In the genomic region with DNA sequence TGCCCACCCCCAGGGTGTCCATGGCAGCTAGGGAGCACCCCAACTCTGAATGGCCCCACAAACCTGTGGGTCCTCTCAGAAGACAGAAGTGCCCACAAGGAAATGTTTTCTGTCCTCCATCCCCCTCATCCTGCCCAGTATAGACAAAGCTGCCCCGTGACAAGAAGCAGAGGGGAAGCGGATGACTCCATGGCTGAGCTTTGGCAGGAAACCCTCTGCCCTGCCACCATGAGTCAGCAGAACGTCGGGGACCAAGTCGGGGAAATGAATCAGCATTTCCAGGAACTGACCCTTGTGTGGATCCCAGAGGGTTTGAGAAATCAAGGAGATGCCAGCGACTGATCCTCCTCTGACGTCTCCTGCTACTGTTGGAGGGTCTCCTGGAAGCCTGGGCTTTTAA, we compare ENCODE assay signal across 15 mouse cellular contexts.
DNase-seq lines count a peak whose midpoint lies in the region; ATAC-seq lines count a peak whose summit lies in the region.
"Had no signal": no experiment of that assay in that cellular context is flagged by ENCODE, and none has a peak within 500 bp of the region (broad histone marks: within the 10 kb centered on the region; RNA-seq: fewer than 3 reads in every experiment).

No protein-coding gene starts in this region.

- H3K4me2 ChIP-seq in liver, embryonic 13.5 days = no peak overlapping the region
- H3K4me2 ChIP-seq in liver, embryonic 12.5 days = no peak overlapping the region
- H3K4me2 ChIP-seq: liver, embryonic 15.5 days; neural tube, embryonic 12.5 days had no signal

- no peak overlapping the region for H3K4me3 ChIP-seq in liver, embryonic 13.5 days (replicated peaks)
- no peak overlapping the region for H3K4me3 ChIP-seq in liver, embryonic 12.5 days
- H3K4me3 ChIP-seq: layer of hippocampus, adult 2 months; liver, embryonic 15.5 days; neural tube, embryonic 12.5 days had no signal

- WGBS in liver, embryonic 13.5 days (ENCODE audit: insufficient replicate concordance) = 15% methylated on average over 7 of the region's 7 CpGs
- WGBS in liver, embryonic 12.5 days (ENCODE audit: insufficient replicate concordance) = 17% methylated on average over 7 of the region's 7 CpGs

- H3K36me3 ChIP-seq in liver, embryonic 13.5 days = no peaks in the 10 kb centered on the region
- H3K36me3 ChIP-seq in liver, embryonic 12.5 days = no peaks in the 10 kb centered on the region
- H3K36me3 ChIP-seq: liver, embryonic 15.5 days; neural tube, embryonic 12.5 days had no signal

- peak; percentile 30 for DNase-seq in adrenal gland, adult 2 months
- no peak for DNase-seq in adrenal gland, postnatal 10 days
- peak; percentile 27 for DNase-seq in liver, embryonic 13.5 days
- no peak for DNase-seq in right cerebral cortex, adult 18-20 months
- DNase-seq: cerebellum, adult 18-20 months; midbrain, embryonic 14.5 days; retina, postnatal 1 day had no signal

- no peak overlapping the region for H3K9ac ChIP-seq in liver, embryonic 13.5 days
- no peak overlapping the region for H3K9ac ChIP-seq in liver, embryonic 12.5 days
- H3K9ac ChIP-seq: liver, embryonic 15.5 days; neural tube, embryonic 12.5 days had no signal

- no peak for ATAC-seq in liver, embryonic 13.5 days (ENCODE audit: low read depth)
- no peak for ATAC-seq in liver, embryonic 12.5 days
- peak; percentile 81 for ATAC-seq in common myeloid progenitor, adult 5-6 weeks (replicated peaks; ENCODE audit: low read depth, poor library complexity, severe bottlenecking)
- ATAC-seq in megakaryocyte, adult 5-6 weeks (ENCODE audit: poor library complexity, severe bottlenecking) = peak; percentile 56
- no peak for ATAC-seq in monocyte, adult 5-6 weeks (replicated peaks; ENCODE audit: insufficient number of reproducible peaks, low FRiP score, low TSS enrichment, poor library complexity, severe bottlenecking)
- ATAC-seq: hindbrain, postnatal 0 days had no signal

- peaks cover 7% of the 10 kb centered on the region for H3K4me1 ChIP-seq in liver, embryonic 13.5 days (replicated peaks)
- H3K4me1 ChIP-seq in liver, embryonic 12.5 days = peaks cover 8% of the 10 kb centered on the region; the same call in 1 of the 2 replicates
- H3K4me1 ChIP-seq: liver, embryonic 15.5 days had no signal

- no peaks in the 10 kb centered on the region for H3K27me3 ChIP-seq in liver, embryonic 13.5 days
- no peaks in the 10 kb centered on the region for H3K27me3 ChIP-seq in liver, embryonic 12.5 days (replicated peaks)
- H3K27me3 ChIP-seq: liver, embryonic 15.5 days; neural tube, embryonic 12.5 days had no signal

- no peaks in the 10 kb centered on the region for H3K9me3 ChIP-seq in liver, embryonic 13.5 days (replicated peaks)
- H3K9me3 ChIP-seq in liver, embryonic 12.5 days (replicated peaks) = no peaks in the 10 kb centered on the region
- H3K9me3 ChIP-seq: liver, embryonic 15.5 days; neural tube, embryonic 12.5 days had no signal

- H3K27ac ChIP-seq in liver, embryonic 13.5 days = no peak overlapping the region
- no peak overlapping the region for H3K27ac ChIP-seq in liver, embryonic 12.5 days
- H3K27ac ChIP-seq: hindbrain, postnatal 0 days; layer of hippocampus, adult 2 months; liver, embryonic 15.5 days; neural tube, embryonic 12.5 days had no signal

Comparison
In these comparisons a context has a peak if more than half of its experiments do, and no peak if none do; other contexts are left out.
1. DNase-seq: peak in adrenal gland, adult 2 months (single experiment) and liver, embryonic 13.5 days (single experiment); none in adrenal gland, postnatal 10 days (single experiment) and right cerebral cortex, adult 18-20 months (single experiment).
2. ATAC-seq: peak in common myeloid progenitor, adult 5-6 weeks (single experiment) and megakaryocyte, adult 5-6 weeks (single experiment); none in liver, embryonic 13.5 days (single experiment), liver, embryonic 12.5 days (single experiment) and monocyte, adult 5-6 weeks (single experiment).